Mouse (Mus musculus) neural tube, embryonic 13.5 days (tissue): Measurements from ENCODE around the gene Rpl3l. TPM values are rescaled to one million over a fixed set of nuclear protein-coding genes. Genes with fewer than 3 reads are reported as not detected.
A peak's percentile ranks its signal among the peaks of the same experiment; 100 is the strongest.

Source experiments
- ATAC-seq: fragments of 200-750 bp; cut with Nextera tagmentation; 2 replicates; pipeline ENCODE4 v1.8.0; 2017; ENCODE audit warnings: low read depth, mild to moderate bottlenecking, moderate TSS enrichment, moderate library complexity
- H3K27ac ChIP-seq: fragments of 300-500 bp; sonication (generic); replicated peaks from 2 replicates; pipeline ENCODE4 v1.5.1; 2015; ENCODE audit warnings: moderate library complexity, mild to moderate bottlenecking, inconsistent platforms
- H3K27me3 ChIP-seq: fragments of 300-500 bp; sonication (generic); 2 replicates; pipeline ENCODE4 v1.6.1; 2015; ENCODE audit warnings: mild to moderate bottlenecking, inconsistent platforms
- H3K36me3 ChIP-seq: fragments of 300-500 bp; sonication (generic); 2 replicates; pipeline ENCODE4 v1.6.1; 2015; ENCODE audit warnings: mild to moderate bottlenecking, inconsistent platforms
- H3K4me1 ChIP-seq: fragments of 300-500 bp; sonication (generic); replicated peaks from 2 replicates; pipeline ENCODE4 v1.6.1; 2015; ENCODE audit warnings: inconsistent platforms
- H3K4me2 ChIP-seq: fragments of 300-500 bp; sonication (generic); 2 replicates; pipeline ENCODE4 v1.6.1; 2015; ENCODE audit warnings: inconsistent platforms, mild to moderate bottlenecking, moderate library complexity
- H3K4me3 ChIP-seq: fragments of 300-500 bp; sonication (generic); 2 replicates; pipeline ENCODE4 v1.5.1; 2015; ENCODE audit warnings: mild to moderate bottlenecking, inconsistent platforms
- H3K9ac ChIP-seq: fragments of 300-500 bp; sonication (generic); 2 replicates; pipeline ENCODE4 v1.6.1; 2015; ENCODE audit warnings: moderate library complexity, mild to moderate bottlenecking, inconsistent platforms
- H3K9me3 ChIP-seq: fragments of 300-500 bp; sonication (generic); 2 replicates; pipeline ENCODE4 v1.6.1; 2016; ENCODE audit warnings: inconsistent platforms
- WGBS: fragments of 180-500 bp; shearing (Covaris S2); methylation state at CpG from one replicate; pipeline ENCODE4 v1.1.7; 2015; 5-methylcytosine and 5-hydroxymethylcytosine counted together
- polyA plus RNA-seq: library from polyadenylated mRNA; unstranded; fragments of >200 nt; fragmentation: Nextera tagmentation; extraction: Ambion mirVana; gene quantifications from 2 replicates; pipeline ENCODE4 v1.2.1, GENCODE M21; 2015

The Rpl3l gene
- polyA plus RNA-seq = not detected in 2 replicates

DNA sequence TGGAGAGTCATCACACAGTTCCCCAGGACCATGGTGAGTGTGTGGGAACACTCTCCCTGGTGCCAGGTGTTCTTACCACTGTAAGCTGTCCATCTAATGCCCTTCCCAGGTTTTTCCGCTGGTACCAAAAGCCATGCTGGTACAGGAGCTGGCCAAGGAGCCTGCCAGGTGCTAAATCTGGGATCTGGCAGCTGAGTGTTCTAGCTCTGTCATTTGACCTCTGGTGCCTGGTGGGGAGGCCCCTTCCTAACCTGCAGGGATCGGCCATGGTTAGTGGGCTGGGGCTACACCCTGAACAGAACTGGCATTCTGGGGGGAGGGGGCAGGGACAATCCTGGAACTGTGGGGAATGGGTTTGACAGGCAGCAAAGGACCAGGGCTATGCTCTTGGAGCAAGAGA, at the start of gene Rpl3l:
TSS of gene Rpl3l (plus strand) at position 203 of the 400 bp plus-strand sequence.
- H3K4me1 ChIP-seq = peaks cover 12% of the 10 kb centered on the region
- no peak within 1 kb of the TSS for H3K27ac ChIP-seq
- H3K4me2 ChIP-seq = no peak within 1 kb of the TSS
- no peak for ATAC-seq
- no peak within 1 kb of the TSS for H3K4me3 ChIP-seq
- 80% methylated on average over 2 of the region's 2 CpGs for WGBS
- peaks cover 1% of the 10 kb centered on the region for H3K36me3 ChIP-seq
- peaks cover 10% of the 10 kb centered on the region; the same call in 1 of the 2 replicates for H3K27me3 ChIP-seq
- no peaks in the 10 kb centered on the region for H3K9me3 ChIP-seq
- no peak within 1 kb of the TSS for H3K9ac ChIP-seq

DNA sequence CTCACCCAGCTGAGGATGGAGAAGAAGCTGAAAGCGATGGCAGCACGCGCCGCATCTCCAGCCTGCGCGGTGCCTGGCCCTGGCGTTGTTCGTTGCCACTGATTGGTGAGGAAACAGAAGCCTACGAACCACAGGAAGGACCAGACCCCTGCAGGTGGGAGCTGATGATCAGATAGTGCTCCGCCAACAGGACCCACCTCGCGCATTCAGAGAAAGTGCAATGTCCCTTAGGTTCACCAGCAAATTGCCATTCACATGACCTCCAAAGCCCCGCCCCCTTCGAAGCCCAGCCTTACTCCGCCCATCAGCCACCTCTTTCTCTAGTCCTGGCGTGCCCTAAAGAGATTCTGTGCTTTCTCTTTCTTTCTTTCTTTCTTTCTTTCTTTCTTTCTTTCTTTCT, 41.1 kb upstream of the Rpl3l start:
- WGBS = 26% methylated on average over 16 of the region's 16 CpGs
- Histone ChIP-seq H3K4me2 (peak overlapping the region; percentile 31), H3K4me3 (no peak overlapping the region), H3K9me3 (no peaks in the 10 kb centered on the region), H3K4me1 (peaks cover 39% of the 10 kb centered on the region), H3K36me3 (peaks cover 11% of the 10 kb centered on the region), H3K27ac (no peak overlapping the region), H3K9ac (no peak overlapping the region), H3K27me3 (peaks cover 37% of the 10 kb centered on the region)
- ATAC-seq = no peak

DNA sequence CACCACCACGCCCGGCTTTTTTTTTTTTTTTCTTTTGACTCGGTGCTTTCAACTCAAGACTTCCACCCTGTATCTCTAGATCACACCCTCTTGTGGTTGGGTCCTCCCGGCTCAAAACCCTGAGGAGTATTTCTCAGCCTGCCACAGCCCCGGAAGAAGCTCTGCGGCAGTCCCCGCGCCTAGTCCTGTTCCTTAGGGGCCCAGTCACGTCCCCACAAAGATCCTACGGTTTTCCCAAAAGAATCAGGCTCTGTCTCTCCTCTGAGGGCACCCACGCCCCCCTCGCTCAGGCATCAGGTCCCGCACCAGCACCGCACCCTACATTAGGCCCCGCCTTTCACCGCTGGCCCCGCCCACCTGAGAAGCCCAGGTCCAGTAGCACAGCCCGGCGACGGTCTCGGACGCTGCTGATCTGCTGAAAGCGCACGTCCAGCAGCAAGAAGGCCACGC, 40.4 kb upstream of the Rpl3l start:
- 2% methylated on average over 24 of the region's 25 CpGs for WGBS
- Histone ChIP-seq H3K27ac (no peak overlapping the region), H3K9me3 (no peaks in the 10 kb centered on the region), H3K9ac (peak overlapping the region; percentile 59), H3K4me3 (peak overlapping the region; percentile 60), H3K36me3 (peaks cover 8% of the 10 kb centered on the region), H3K27me3 (peaks cover 42% of the 10 kb centered on the region), H3K4me2 (peak overlapping the region; percentile 64), H3K4me1 (peaks cover 39% of the 10 kb centered on the region)
- ATAC-seq = no peak

DNA sequence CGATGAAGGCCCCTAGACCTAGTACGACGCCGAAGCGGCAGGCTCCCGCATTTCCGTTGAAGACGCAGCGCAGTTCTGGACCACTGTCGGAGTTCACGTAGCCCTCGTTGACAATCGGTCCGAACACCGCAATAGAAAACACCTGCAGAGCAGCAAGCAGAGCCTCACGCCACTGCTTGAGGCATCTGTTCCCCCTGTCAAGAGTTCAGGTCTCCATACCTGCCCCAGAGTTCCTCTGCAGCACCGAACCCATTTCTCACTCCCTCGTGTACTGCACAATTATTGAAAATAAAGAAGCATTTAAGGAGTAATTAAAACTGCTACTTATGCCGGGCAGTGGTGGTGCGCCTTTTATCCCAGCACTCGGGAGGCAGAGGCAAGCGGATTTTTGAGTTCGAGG, 40.0 kb upstream of the Rpl3l start:
- Histone ChIP-seq H3K9ac (peak overlapping the region; percentile 59), H3K4me2 (peak overlapping the region; percentile 64), H3K27me3 (peaks cover 43% of the 10 kb centered on the region), H3K4me3 (peak overlapping the region; percentile 60), H3K36me3 (peaks cover 8% of the 10 kb centered on the region), H3K27ac (no peak overlapping the region), H3K4me1 (peaks cover 39% of the 10 kb centered on the region), H3K9me3 (no peaks in the 10 kb centered on the region)
- 19% methylated on average over 23 of the region's 23 CpGs for WGBS
- no peak for ATAC-seq

- H3K4me1 ChIP-seq = peaks cover 44% of the 10 kb centered on the region
- WGBS = under 1% methylated on average over 51 of the region's 55 CpGs
- H3K4me2 ChIP-seq = peak within 1 kb of the TSS; percentile 64
- H3K27ac ChIP-seq = peak within 1 kb of the TSS; percentile 90
- H3K4me3 ChIP-seq = peak within 1 kb of the TSS; percentile 60
- peak; percentile 74 for ATAC-seq
- no peaks in the 10 kb centered on the region for H3K9me3 ChIP-seq
- peaks cover 43% of the 10 kb centered on the region for H3K27me3 ChIP-seq
- H3K9ac ChIP-seq = peak within 1 kb of the TSS; percentile 88
- peaks cover 16% of the 10 kb centered on the region for H3K36me3 ChIP-seq
These were observed 38.2 kb upstream of the Rpl3l start, which contains the start of gene Syngr3 for GRCm38 (mm10) chr17:24689251-24690081. Gene Syngr3, minus strand, starts transcription at chr17:24689955.

GRCm38 (mm10) chr17:24692385-24692784, 35.2 kb upstream of the Rpl3l start:
- H3K4me2 ChIP-seq = no peak overlapping the region
- H3K36me3 ChIP-seq = peaks cover 16% of the 10 kb centered on the region
- no peak overlapping the region for H3K4me3 ChIP-seq
- H3K27me3 ChIP-seq = peaks cover 39% of the 10 kb centered on the region
- peaks cover 55% of the 10 kb centered on the region for H3K4me1 ChIP-seq
- H3K9ac ChIP-seq = no peak overlapping the region
- 74% methylated on average over 5 of the region's 5 CpGs for WGBS
- no peaks in the 10 kb centered on the region for H3K9me3 ChIP-seq
- no peak for ATAC-seq
- no peak overlapping the region for H3K27ac ChIP-seq

GRCm38 (mm10) chr17:24695326-24696010, 32.2 kb upstream of the Rpl3l start:
- Histone ChIP-seq H3K4me3 (peak overlapping the region; percentile 77), H3K27me3 (peaks cover 16% of the 10 kb centered on the region), H3K36me3 (peaks cover 28% of the 10 kb centered on the region), H3K9me3 (no peaks in the 10 kb centered on the region), H3K27ac (peak overlapping the region; percentile 90), H3K4me1 (peaks cover 42% of the 10 kb centered on the region), H3K4me2 (peak overlapping the region; percentile 79), H3K9ac (peak overlapping the region; percentile 86)
- ATAC-seq = peak; percentile 41
- 6% methylated on average over 45 of the region's 51 CpGs for WGBS

DNA sequence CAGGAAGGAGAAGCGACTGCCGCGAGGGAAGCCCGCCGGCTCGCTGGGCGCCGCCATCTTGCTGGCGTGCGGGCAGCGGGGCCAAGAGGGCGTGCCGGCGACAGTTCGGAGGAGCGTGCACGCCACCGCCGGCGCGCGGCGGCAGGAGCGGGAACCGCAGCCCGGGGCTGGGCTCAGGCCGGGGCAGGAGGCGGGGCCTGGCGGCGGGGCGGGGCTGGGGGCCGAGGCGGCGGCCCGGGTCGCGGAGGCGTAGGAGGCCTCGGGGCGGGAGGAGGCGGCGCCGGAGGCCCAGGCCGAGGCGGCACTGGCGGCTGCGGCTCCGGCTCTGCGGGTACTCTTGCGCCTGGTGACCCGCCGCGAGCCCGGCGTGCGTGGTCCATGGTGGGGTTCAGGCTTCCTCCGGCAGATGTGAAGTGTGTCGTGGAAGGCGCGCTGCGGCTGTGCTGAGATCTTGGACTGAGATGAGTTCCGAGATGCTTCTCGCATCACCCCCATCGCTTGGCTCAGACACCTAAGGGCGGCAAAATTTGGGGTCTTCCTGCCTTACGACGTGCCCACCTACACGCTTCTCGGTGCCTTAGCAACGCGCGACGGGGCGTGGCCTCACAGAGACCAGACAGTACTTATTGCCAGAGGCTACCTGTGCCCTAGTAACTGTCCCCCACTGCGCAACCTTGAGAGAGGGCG, 31.5 kb upstream of the Rpl3l start, which contains the start of the genes Gfer and Noxo1:
TSS of gene Gfer (minus strand) at position 146 of the 687 bp plus-strand sequence.
TSS of gene Noxo1 (plus strand) at position 224 of the 687 bp plus-strand sequence.
- peak; percentile 95 for ATAC-seq
- Histone ChIP-seq H3K4me3 (peak within 1 kb of the TSS; percentile 77), H3K4me1 (peaks cover 36% of the 10 kb centered on the region), H3K9ac (peak within 1 kb of the TSS; percentile 86), H3K27ac (peak within 1 kb of the TSS; percentile 90), H3K27me3 (peaks cover 9% of the 10 kb centered on the region), H3K36me3 (peaks cover 35% of the 10 kb centered on the region), H3K4me2 (peak within 1 kb of the TSS; percentile 79), H3K9me3 (no peaks in the 10 kb centered on the region)
- under 1% methylated on average over 61 of the region's 76 CpGs for WGBS

DNA sequence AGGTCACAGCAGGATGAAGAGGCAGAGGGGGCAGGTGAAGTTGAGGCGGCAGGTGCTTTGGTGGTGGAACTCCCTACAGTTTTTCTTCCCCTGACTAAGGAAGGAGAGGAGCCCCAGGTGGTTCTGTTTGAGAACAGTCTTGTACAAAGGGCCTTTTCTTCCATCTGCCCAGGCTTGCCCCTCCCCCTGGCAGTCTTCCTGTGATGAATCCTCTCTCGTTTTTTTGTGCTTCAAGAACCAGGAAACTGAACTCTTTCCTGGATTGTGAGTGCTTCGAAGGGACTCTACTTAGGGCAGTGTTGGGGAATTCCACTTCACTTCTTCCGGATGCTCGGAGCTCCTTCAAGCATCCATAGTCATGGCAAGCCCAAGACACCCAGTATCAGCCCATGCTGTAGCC, 29.6 kb upstream of the Rpl3l start:
- H3K36me3 ChIP-seq = peaks cover 42% of the 10 kb centered on the region
- no peak overlapping the region for H3K4me3 ChIP-seq
- no peak overlapping the region for H3K4me2 ChIP-seq
- no peaks in the 10 kb centered on the region for H3K27me3 ChIP-seq
- ATAC-seq = no peak
- H3K27ac ChIP-seq = no peak overlapping the region
- no peak overlapping the region for H3K9ac ChIP-seq
- peaks cover 36% of the 10 kb centered on the region for H3K4me1 ChIP-seq
- H3K9me3 ChIP-seq = no peaks in the 10 kb centered on the region
- 17% methylated on average over 5 of the region's 5 CpGs for WGBS

DNA sequence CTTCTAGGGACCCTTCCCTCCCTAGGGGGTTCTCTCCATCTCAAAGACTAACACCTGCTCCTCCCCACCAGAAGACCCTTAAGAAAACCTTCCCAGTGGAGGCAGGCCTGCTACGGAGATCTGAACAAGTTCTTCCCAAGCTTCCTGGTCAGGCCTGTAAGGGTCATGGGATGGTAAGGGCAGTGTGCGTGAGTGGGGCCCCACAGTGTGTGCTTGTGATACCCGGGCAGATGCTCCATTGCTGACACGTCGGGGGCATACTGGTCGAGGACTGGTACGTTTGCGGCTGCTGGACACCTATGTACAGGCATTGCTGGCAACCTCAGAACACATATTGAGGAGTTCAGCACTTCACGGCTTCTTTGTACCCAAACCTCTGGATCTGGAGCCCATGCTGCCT, 28.9 kb upstream of the Rpl3l start:
- WGBS = 69% methylated on average over 9 of the region's 9 CpGs
- peaks cover 36% of the 10 kb centered on the region for H3K4me1 ChIP-seq
- H3K4me3 ChIP-seq = no peak overlapping the region
- no peaks in the 10 kb centered on the region for H3K9me3 ChIP-seq
- no peak for ATAC-seq
- H3K27me3 ChIP-seq = no peaks in the 10 kb centered on the region
- H3K27ac ChIP-seq = no peak overlapping the region
- H3K9ac ChIP-seq = no peak overlapping the region
- no peak overlapping the region for H3K4me2 ChIP-seq
- H3K36me3 ChIP-seq = peaks cover 41% of the 10 kb centered on the region

- H3K9me3 ChIP-seq = no peaks in the 10 kb centered on the region
- H3K4me1 ChIP-seq = peaks cover 32% of the 10 kb centered on the region
- 85% methylated on average over 2 of the region's 2 CpGs for WGBS
- H3K9ac ChIP-seq = no peak overlapping the region
- H3K27ac ChIP-seq = no peak overlapping the region
- H3K36me3 ChIP-seq = peaks cover 48% of the 10 kb centered on the region
- ATAC-seq = no peak
- no peak overlapping the region for H3K4me3 ChIP-seq
- no peak overlapping the region for H3K4me2 ChIP-seq
- no peaks in the 10 kb centered on the region for H3K27me3 ChIP-seq
These were observed 28.1 kb upstream of the Rpl3l start for GRCm38 (mm10) chr17:24699473-24699872.
